Mouse (Mus musculus): ENCODE measurements at regions not wholly inside any gene's neighbourhood (a gene's known extent, or its start where the extent isn't known, plus 50 kb on each side); places are given as distances from the start of the nearest gene placed in this dataset.

DNA sequence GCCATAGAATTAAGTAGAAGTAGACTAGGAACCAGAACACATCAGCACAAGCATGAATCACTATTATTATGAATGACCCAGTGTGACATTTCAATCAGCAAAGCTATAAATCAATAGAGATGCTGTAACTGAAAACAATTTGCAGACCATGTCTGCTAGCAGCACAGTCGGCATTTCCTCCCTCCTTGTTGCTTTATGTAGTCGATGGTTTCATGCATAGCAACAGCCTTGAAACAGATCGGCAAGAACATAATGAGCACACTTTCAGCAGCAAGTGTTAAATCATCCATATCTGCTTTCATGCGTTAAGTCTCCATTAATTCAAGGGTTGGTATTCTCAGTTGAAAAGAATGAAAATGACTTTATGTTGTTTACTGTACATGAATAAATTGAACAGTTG lies 3669.2 kb downstream of the 9330182O14Rik start:
- DNase-seq = no peak
